Mouse (Mus musculus) liver, embryonic 16.5 days (tissue): ENCODE data around the gene Tcl1b5. TPM values are rescaled to one million over a fixed set of nuclear protein-coding genes. Genes with fewer than 3 reads are reported as not detected.
"Not testable (repeated sequence)": the region's sequence is repeated elsewhere in the genome, so short reads cannot be mapped to it uniquely, and the experiment has no call there.

Experiments used
- ATAC-seq: fragments of 200-750 bp; cut with Nextera tagmentation; 2 replicates; pipeline ENCODE4 v1.8.0; 2017; ENCODE audit warnings: low read depth, mild to moderate bottlenecking, moderate number of reproducible peaks, moderate library complexity
- H3K27ac ChIP-seq: fragments of 300-500 bp; sonication (generic); 2 replicates; pipeline ENCODE4 v1.5.1; 2014; ENCODE audit warnings: mild to moderate bottlenecking, low read length
- H3K27me3 ChIP-seq: fragments of 300-500 bp; sonication (generic); 2 replicates; pipeline ENCODE4 v1.6.1; 2014; ENCODE audit warnings: low read depth, low read length, mixed read lengths; ENCODE audit not compliant: control insufficient read depth, insufficient read depth
- H3K36me3 ChIP-seq: fragments of 300-500 bp; sonication (generic); 2 replicates; pipeline ENCODE4 v1.6.1; 2014; ENCODE audit warnings: mild to moderate bottlenecking; ENCODE audit not compliant: control insufficient read depth, insufficient read depth
- H3K4me1 ChIP-seq: fragments of 300-500 bp; sonication (generic); 2 replicates; pipeline ENCODE4 v1.6.1; 2014; ENCODE audit warnings: low read depth, low read length, mixed read lengths; ENCODE audit not compliant: control insufficient read depth
- H3K4me2 ChIP-seq: fragments of 300-500 bp; sonication (generic); 2 replicates; pipeline ENCODE4 v1.6.1; 2014; ENCODE audit warnings: low read depth, low read length, mixed read lengths
- H3K4me3 ChIP-seq: fragments of 300-500 bp; sonication (generic); 2 replicates; pipeline ENCODE4 v1.5.1; 2014; ENCODE audit warnings: low read depth, mild to moderate bottlenecking, low read length
- H3K9ac ChIP-seq: fragments of 300-500 bp; sonication (generic); 2 replicates; pipeline ENCODE4 v1.6.1; 2014; ENCODE audit warnings: low read depth, low read length
- H3K9me3 ChIP-seq: fragments of 300-500 bp; sonication (generic); replicated peaks from 2 replicates; pipeline ENCODE4 v1.6.1; 2016; ENCODE audit warnings: low read length; ENCODE audit not compliant: control insufficient read depth
- whole genome bisulfite sequencing: fragments of 180-500 bp; shearing (Covaris S2); extraction: QIAGEN DNeasy Blood & Tissue Kit; methylation state at CpG from one replicate; pipeline ENCODE4 v1.1.7; 2014; ENCODE audit not compliant: insufficient replicate concordance; 5-methylcytosine and 5-hydroxymethylcytosine counted together
- polyA plus RNA-seq: library from polyadenylated mRNA; unstranded; fragments of >200 nt; fragmentation: Nextera tagmentation; extraction: Ambion mirVana; gene quantifications from 2 replicates; pipeline ENCODE4 v1.2.1, GENCODE M21; 2015

The Tcl1b5 gene
- polyA plus RNA-seq, 1 experiment from 2014 or later: not detected

- not testable (repeated sequence) for H3K4me3 ChIP-seq, H3K27me3 ChIP-seq, H3K4me1 ChIP-seq, H3K36me3 ChIP-seq, H3K27ac ChIP-seq, H3K9me3 ChIP-seq, H3K9ac ChIP-seq, H3K4me2 ChIP-seq, ATAC-seq
- WGBS: 66% methylated on average over 6 of the region's 6 CpGs
Measured at GRCm38 (mm10) chr12:105190743-105191142, 14.6 kb downstream of the Tcl1b5 start, which contains the start of gene Tcl1b3. Gene Tcl1b3 (plus strand): TSS chr12:105191043.

DNA sequence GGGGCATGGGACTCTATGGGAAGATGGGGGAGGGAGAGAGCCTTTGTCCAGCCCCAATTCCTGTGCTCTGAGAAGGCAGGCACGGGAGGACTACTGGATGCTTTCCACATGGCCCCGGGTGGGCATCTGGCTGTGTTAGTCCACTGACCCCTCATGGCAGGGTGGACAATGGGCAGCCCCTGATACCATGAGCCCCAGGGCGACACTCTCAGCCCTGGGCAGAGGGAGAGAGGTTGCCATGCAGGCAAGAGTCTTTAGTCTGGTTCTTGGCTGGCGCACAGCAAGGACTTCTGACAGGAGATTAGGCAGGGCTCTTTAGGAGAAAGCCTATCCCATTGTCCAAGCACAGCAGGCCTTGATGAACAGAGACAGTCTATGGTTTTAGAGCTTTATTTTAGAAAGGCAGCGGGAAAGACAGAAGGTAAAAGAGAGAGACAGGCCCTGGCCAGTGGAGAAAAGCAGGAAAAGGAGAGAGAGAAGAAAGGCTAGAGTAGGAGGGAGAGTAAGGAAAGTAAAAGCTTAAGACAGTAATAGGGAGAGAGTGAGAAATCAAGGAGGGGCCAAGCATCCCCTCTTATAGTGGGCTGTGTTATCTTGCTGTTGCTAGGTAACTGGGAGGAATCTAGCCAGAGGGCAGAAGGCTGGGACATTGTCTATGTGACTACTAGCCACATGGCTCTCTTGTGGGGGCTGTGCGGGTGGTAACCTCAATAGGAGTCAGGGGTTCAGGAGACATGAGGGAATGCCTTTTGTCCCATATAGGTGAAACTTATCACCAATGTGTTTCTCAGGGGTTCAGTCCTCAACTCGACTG lies 23.7 kb downstream of the Tcl1b5 start:
- H3K27me3 ChIP-seq, H3K36me3 ChIP-seq, H3K4me1 ChIP-seq, H3K27ac ChIP-seq, H3K9me3 ChIP-seq, ATAC-seq, H3K4me2 ChIP-seq, H3K4me3 ChIP-seq, H3K9ac ChIP-seq: not testable (repeated sequence)
- 47% methylated on average over 7 of the region's 7 CpGs for WGBS

DNA sequence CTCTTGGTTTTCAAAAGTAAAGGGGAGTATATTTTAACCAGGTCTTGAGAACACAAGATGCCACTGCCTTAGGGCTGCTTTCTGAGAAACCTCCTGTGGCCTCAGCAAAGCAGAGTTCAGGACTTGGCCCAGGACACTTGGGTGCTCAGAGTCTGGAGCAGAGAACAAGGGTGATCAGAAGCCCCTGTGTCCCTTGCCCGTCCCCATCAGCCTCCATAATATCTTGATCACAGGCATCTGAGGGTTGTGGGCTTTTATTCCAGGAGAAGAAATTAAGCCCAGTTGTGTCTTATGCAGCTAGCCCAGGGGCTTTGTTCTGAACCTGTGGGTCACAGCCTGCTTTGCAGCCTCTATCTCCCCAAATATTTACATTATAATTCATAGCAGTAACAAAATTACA lies 25.5 kb downstream of the Tcl1b5 start, which contains the start of gene Tcl1b4:
Gene Tcl1b4, plus strand, starts transcription at position 301 of the 400 bp plus-strand sequence.
- not testable (repeated sequence) for H3K4me2 ChIP-seq, H3K4me1 ChIP-seq, H3K27ac ChIP-seq, H3K27me3 ChIP-seq, H3K9me3 ChIP-seq, H3K4me3 ChIP-seq, H3K36me3 ChIP-seq, ATAC-seq, H3K9ac ChIP-seq
- 53% methylated on average over 1 of the region's 1 CpGs for WGBS

DNA sequence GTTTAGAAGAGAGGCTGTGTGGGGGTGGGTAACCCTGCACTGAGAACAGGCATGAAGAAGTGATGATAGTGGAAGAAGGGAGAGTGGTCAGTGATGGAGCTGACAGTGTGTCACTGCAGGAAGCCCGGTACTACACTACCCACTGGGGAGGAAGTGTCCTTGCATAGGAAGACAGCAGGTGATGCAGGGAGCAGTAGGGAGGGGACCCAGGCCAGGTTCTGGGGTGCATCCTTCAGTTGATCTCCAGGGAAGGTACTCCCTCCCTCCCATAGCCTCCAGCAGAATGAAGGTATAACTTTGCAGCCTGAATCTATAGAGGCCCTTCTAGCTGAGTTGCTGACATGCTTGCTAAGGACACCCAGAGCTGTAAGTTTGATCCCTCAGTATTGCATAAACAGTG lies 30.9 kb downstream of the Tcl1b5 start:
- Histone ChIP-seq H3K27me3 (no peaks in the 10 kb centered on the region), H3K27ac (no peak overlapping the region), H3K4me1 (no peaks in the 10 kb centered on the region), H3K36me3 (no peaks in the 10 kb centered on the region), H3K9me3 (no peaks in the 10 kb centered on the region), H3K4me3 (no peak overlapping the region), H3K4me2 (no peak overlapping the region), H3K9ac (no peak overlapping the region)
- WGBS: 39% methylated on average over 1 of the region's 1 CpGs
- no peak for ATAC-seq

- Histone ChIP-seq H3K36me3 (no peaks in the 10 kb centered on the region), H3K4me3 (no peak overlapping the region), H3K4me2 (no peak overlapping the region), H3K4me1 (no peaks in the 10 kb centered on the region), H3K27ac (no peak overlapping the region), H3K9me3 (no peaks in the 10 kb centered on the region), H3K9ac (no peak overlapping the region), H3K27me3 (no peaks in the 10 kb centered on the region)
- ATAC-seq: no peak
- 72% methylated on average over 1 of the region's 1 CpGs for WGBS
Measured at GRCm38 (mm10) chr12:105208441-105208840, 32.3 kb downstream of the Tcl1b5 start.

- no peaks in the 10 kb centered on the region for H3K4me1 ChIP-seq
- no peak overlapping the region for H3K27ac ChIP-seq
- no peak for ATAC-seq
- no peaks in the 10 kb centered on the region for H3K36me3 ChIP-seq
- no peaks in the 10 kb centered on the region for H3K27me3 ChIP-seq
- H3K4me2 ChIP-seq: no peak overlapping the region
- H3K9me3 ChIP-seq: no peaks in the 10 kb centered on the region
- WGBS: 75% methylated on average over 7 of the region's 7 CpGs
- H3K9ac ChIP-seq: no peak overlapping the region
- no peak overlapping the region for H3K4me3 ChIP-seq
Measured at GRCm38 (mm10) chr12:105209231-105209630, 33.1 kb downstream of the Tcl1b5 start.

DNA sequence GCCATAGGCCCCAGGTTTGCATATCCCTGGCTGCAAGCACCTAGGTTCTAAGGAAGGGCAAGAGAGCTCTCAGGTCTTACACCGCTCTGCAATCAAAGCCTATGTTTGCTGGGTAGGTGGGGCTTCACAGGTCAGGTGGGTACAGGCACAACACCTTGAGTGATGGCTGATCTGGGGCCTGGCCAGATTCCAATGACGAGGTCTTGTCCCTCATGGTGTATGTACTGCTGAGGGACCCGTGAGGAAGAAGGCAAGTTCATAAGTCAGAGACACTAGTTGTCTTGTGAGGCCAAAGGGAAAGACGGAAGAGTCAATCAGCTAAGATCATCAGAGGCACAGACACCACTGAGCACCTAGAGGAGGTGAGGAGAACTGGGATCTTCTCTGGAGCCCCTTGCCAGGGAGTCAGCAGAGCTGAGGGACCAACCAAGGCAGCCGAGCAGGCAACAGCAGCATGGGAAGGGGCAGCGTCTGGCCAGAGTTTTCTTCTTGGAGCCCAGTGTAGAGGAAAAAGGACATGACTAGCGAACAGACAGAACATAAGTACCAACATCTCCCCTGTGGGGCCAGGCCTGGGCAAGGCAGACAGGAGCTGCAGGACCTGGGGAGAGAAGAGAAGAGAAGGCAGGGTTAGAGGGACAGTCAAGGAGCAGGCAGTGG lies 41.1 kb downstream of the Tcl1b5 start:
- Histone ChIP-seq H3K36me3 (no peaks in the 10 kb centered on the region), H3K4me3 (no peak overlapping the region), H3K9me3 (no peaks in the 10 kb centered on the region), H3K4me1 (no peaks in the 10 kb centered on the region), H3K27ac (no peak overlapping the region), H3K27me3 (no peaks in the 10 kb centered on the region), H3K9ac (no peak overlapping the region), H3K4me2 (no peak overlapping the region)
- ATAC-seq: no peak
- WGBS: 63% methylated on average over 7 of the region's 7 CpGs

- Histone ChIP-seq H3K4me3 (no peak within 1 kb of the TSS), H3K9ac (no peak within 1 kb of the TSS), H3K27ac (no peak within 1 kb of the TSS), H3K36me3 (no peaks in the 10 kb centered on the region), H3K27me3 (no peaks in the 10 kb centered on the region), H3K9me3 (no peaks in the 10 kb centered on the region), H3K4me1 (no peaks in the 10 kb centered on the region), H3K4me2 (no peak within 1 kb of the TSS)
- no peak for ATAC-seq
- WGBS: 73% methylated on average over 22 of the region's 22 CpGs
Measured at GRCm38 (mm10) chr12:105222601-105223319, 46.6 kb downstream of the Tcl1b5 start, which contains the start of gene Tcl1. Gene Tcl1 (minus strand): TSS chr12:105222793.
